Mouse (Mus musculus): Measurements from ENCODE around the gene Syngr4. TPM values are rescaled to one million over a fixed set of nuclear protein-coding genes. Genes with fewer than 3 reads are reported as not detected.
"Not testable (repeated sequence)": the region's sequence is repeated elsewhere in the genome, so short reads cannot be mapped to it uniquely, and the experiment has no call there.

The Syngr4 gene
- polyA plus RNA-seq, 1 experiment from 2014 or later, result 0.91 TPM

DNA sequence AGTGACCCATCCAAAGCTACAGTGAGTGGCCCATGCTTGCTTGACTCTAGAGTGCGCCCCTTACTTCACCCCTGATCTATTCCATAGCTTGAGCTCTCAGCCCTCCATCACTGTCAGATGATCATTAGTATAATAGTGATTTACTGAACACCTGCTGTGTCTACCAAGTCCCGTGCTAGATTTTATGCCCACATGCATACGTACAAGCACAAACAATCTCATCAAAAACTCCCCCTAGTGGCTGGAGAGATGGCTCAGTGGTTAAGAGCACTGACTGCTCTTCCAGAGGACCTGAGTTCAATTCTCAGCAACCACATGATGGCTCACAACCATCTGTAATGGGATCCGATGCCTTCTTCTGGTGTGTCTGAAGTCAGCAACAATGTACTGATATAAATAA, 1.6 kb upstream of the Syngr4 start:
- not testable (repeated sequence) for H3K27me3 ChIP-seq (ENCODE audit: control insufficient read depth, insufficient read depth, low read length); H3K4me1 ChIP-seq (ENCODE audit: control insufficient read depth, insufficient read depth, low read length); H3K9me3 ChIP-seq (replicated peaks; ENCODE audit: control insufficient read depth, low read length); ATAC-seq (replicated peaks; ENCODE audit: extremely low read depth, insufficient read depth, low FRiP score); H3K27ac ChIP-seq (ENCODE audit: low read length); H3K9ac ChIP-seq (ENCODE audit: low read length); H3K36me3 ChIP-seq (ENCODE audit: control insufficient read depth, insufficient read depth)
- WGBS, result 64% methylated on average over 4 of the region's 4 CpGs
- Histone ChIP-seq H3K4me2 (ENCODE audit: low read depth, low read length) (peak overlapping the region; percentile 85), H3K4me3 (ENCODE audit: low read length) (peak overlapping the region; percentile 53)

DNA sequence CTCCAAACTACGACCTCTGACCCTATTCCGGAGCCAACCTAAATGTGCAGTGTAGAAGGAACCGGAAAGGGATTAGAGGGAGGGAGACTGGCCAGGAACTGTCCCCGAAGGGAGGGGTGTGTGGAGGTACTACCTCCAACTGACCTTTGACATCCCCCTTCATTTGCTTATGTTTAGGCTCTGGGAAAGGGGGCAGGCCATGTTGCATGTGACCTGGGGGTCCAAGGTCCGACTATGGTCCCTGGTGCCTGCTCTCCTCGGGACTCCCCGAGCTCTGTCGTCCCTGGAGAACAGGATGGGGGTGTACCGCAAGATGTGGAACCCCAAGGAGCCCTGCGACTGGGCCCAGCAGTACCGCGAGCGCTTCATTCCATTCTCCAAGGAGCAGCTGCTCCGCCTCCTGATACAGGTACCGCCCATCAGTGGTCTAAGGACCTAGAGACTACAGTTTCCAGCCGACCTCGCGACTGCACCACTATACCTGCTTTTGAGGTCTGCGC, 794 bp upstream of the Syngr4 start:
- Histone ChIP-seq H3K4me1 (ENCODE audit: control insufficient read depth, insufficient read depth, low read length) (peaks cover 5% of the 10 kb centered on the region; the same call in 1 of the 2 replicates), H3K9ac (ENCODE audit: low read length) (peak overlapping the region; percentile 73), H3K27me3 (ENCODE audit: control insufficient read depth, insufficient read depth, low read length) (no peaks in the 10 kb centered on the region), H3K9me3 (replicated peaks; ENCODE audit: control insufficient read depth, low read length) (no peaks in the 10 kb centered on the region), H3K36me3 (ENCODE audit: control insufficient read depth, insufficient read depth) (no peaks in the 10 kb centered on the region), H3K4me3 (ENCODE audit: low read length) (peak overlapping the region; percentile 53), H3K4me2 (ENCODE audit: low read depth, low read length) (peak overlapping the region; percentile 85), H3K27ac (ENCODE audit: low read length) (peak overlapping the region; percentile 79)
- peak; percentile 29 for ATAC-seq (replicated peaks; ENCODE audit: extremely low read depth, insufficient read depth, low FRiP score)
- WGBS, result 1% methylated on average over 19 of the region's 19 CpGs

DNA sequence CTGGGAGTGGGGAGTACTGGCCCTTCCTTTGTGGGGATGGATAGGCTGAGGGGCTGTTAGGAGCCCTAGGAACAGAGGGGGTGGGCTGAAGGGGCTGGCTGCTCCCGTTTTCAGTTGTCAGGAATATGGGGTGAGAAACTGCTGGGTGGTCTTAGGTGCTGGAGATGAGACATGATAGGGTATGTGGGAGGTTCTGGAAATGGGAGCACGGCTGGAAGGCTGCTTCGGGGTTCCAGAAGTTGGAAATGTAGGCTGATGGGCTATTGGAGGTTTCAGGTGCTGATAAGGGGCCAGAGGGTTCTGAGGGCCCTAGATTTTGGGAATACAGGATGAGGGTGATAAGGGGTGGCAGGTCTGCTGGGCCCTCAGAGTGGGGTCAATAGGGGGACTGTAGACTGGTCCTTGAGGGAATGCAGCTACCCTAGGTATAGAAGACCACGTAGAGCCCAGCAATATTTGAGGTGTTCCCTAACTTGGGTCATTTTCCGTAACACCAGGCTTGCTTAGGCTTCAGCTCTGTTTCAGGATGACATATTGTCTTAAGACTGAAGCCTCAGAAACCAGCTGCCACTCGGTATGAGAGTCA, 490 bp downstream of the Syngr4 start:
- H3K36me3 ChIP-seq (ENCODE audit: control insufficient read depth, insufficient read depth), result no peaks in the 10 kb centered on the region
- H3K27me3 ChIP-seq (ENCODE audit: control insufficient read depth, insufficient read depth, low read length), result no peaks in the 10 kb centered on the region
- 74% methylated on average over 6 of the region's 6 CpGs for WGBS
- peaks cover 5% of the 10 kb centered on the region; the same call in 1 of the 2 replicates for H3K4me1 ChIP-seq (ENCODE audit: control insufficient read depth, insufficient read depth, low read length)
- ATAC-seq (replicated peaks; ENCODE audit: extremely low read depth, insufficient read depth, low FRiP score), result 0 out of 2 replicates have a peak, but pooled peaks have one; percentile 0
- H3K4me2 ChIP-seq (ENCODE audit: low read depth, low read length), result peak overlapping the region; percentile 85
- peak overlapping the region; percentile 29; the same call in 1 of the 2 replicates for H3K27ac ChIP-seq (ENCODE audit: low read length)
- peak overlapping the region; percentile 53 for H3K4me3 ChIP-seq (ENCODE audit: low read length)
- H3K9me3 ChIP-seq (replicated peaks; ENCODE audit: control insufficient read depth, low read length), result no peaks in the 10 kb centered on the region
- peak overlapping the region; percentile 35 for H3K9ac ChIP-seq (ENCODE audit: low read length)

DNA sequence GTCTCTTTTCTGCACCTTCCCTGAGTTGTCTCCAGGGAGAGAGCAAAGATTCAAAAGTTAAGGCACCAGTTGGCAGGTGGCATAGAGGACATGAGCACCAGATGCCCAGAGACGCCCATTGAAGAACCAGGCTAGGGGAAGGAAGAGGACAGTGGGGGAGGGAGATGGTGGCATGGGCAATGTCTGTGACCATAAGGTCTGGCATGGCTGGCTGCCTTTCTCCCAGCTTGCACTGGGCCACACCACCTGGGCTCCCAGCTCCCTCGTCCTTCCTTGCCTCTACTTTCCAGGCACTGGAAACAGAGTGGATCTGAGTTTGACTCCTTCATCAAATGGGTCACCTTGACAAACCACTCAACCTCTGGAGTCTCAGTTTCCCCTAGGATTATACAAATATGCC, 3.9 kb downstream of the Syngr4 start:
- H3K27ac ChIP-seq (ENCODE audit: low read length), result no peak overlapping the region
- no peaks in the 10 kb centered on the region for H3K9me3 ChIP-seq (replicated peaks; ENCODE audit: control insufficient read depth, low read length)
- no peak overlapping the region for H3K4me2 ChIP-seq (ENCODE audit: low read depth, low read length)
- H3K27me3 ChIP-seq (ENCODE audit: control insufficient read depth, insufficient read depth, low read length), result no peaks in the 10 kb centered on the region
- ATAC-seq (replicated peaks; ENCODE audit: extremely low read depth, insufficient read depth, low FRiP score), result no peak
- WGBS, result 72% methylated on average over 2 of the region's 2 CpGs
- H3K4me1 ChIP-seq (ENCODE audit: control insufficient read depth, insufficient read depth, low read length), result peaks cover 1% of the 10 kb centered on the region; the same call in 1 of the 2 replicates
- no peak overlapping the region for H3K9ac ChIP-seq (ENCODE audit: low read length)
- no peak overlapping the region for H3K4me3 ChIP-seq (ENCODE audit: low read length)
- H3K36me3 ChIP-seq (ENCODE audit: control insufficient read depth, insufficient read depth), result no peaks in the 10 kb centered on the region

DNA sequence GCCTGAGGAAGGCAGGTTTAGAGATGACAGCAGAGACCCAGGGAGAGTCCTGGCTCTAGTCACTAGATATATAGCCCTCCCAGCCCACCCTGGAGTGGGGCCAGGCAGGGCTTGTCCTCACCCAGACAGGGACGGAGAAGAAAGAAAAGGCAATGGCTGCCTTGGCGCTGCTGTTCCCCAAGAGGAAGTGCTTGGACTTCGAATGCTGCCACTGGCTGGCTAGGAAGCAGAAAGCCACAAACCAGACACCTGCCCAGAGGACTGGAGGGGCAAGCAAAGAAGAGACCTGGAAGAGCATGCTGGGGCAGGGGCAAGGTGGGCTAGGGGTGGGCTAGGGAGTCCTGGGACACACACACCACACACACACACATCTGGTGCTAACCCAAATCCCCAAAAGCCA, 9.3 kb downstream of the Syngr4 start:
- no peak overlapping the region for H3K27ac ChIP-seq (ENCODE audit: low read length)
- H3K9me3 ChIP-seq (replicated peaks; ENCODE audit: control insufficient read depth, low read length), result no peaks in the 10 kb centered on the region
- H3K27me3 ChIP-seq (ENCODE audit: control insufficient read depth, insufficient read depth, low read length), result no peaks in the 10 kb centered on the region
- H3K4me1 ChIP-seq (ENCODE audit: control insufficient read depth, insufficient read depth, low read length), result no peaks in the 10 kb centered on the region
- ATAC-seq (replicated peaks; ENCODE audit: extremely low read depth, insufficient read depth, low FRiP score), result no peak
- no peak overlapping the region for H3K9ac ChIP-seq (ENCODE audit: low read length)
- no peak overlapping the region for H3K4me2 ChIP-seq (ENCODE audit: low read depth, low read length)
- no peak overlapping the region for H3K4me3 ChIP-seq (ENCODE audit: low read length)
- H3K36me3 ChIP-seq (ENCODE audit: control insufficient read depth, insufficient read depth), result peaks cover 29% of the 10 kb centered on the region
- 40% methylated on average over 3 of the region's 3 CpGs for WGBS

DNA sequence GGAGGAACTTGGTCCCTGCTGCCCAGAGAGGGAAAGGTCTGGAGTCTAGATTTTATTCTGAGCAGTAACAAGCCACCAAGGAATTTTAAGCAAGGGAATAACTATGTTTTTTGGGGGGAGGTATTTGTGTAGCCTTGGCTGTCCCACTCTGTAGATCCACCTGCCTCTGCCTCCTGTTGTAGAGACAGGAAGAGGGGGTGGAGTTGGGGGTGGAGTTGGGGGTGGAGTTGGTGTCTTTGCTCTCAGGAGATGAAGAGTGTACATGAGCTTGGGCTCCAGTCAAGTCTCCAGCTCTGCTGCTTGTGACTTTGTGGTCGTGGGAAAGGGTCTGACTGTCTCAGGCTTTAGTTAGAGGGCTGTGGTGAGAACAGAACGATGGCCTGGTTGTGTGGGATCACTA, 15.5 kb downstream of the Syngr4 start:
- no peak for ATAC-seq (replicated peaks; ENCODE audit: extremely low read depth, insufficient read depth, low FRiP score)
- 91% methylated on average over 2 of the region's 2 CpGs for WGBS
- no peaks in the 10 kb centered on the region for H3K9me3 ChIP-seq (replicated peaks; ENCODE audit: control insufficient read depth, low read length)

DNA sequence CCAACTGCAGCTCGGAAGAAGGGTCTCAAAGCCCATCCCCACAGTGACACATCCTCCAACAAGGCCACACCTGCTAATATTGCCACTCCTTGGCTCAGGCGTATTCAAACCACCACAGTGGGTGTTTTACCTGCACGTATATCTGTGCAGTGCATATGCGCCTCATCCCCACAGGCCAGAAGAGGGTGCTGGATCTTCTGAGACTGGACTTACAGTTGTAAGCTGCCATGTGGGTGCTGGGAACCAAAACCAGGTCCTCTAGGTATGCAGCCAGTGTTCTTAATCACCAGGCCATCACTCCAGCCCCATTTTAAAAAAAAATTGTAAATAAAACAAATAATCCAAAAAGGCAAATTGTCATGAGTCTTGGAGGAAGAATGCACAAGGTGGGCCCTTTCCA, 16.0 kb downstream of the Syngr4 start:
- WGBS, result 96% methylated on average over 4 of the region's 4 CpGs
- Histone ChIP-seq H3K9me3 (replicated peaks; ENCODE audit: control insufficient read depth, low read length) (no peaks in the 10 kb centered on the region), H3K4me1 (ENCODE audit: control insufficient read depth, insufficient read depth, low read length) (no peaks in the 10 kb centered on the region), H3K4me3 (ENCODE audit: low read length) (no peak overlapping the region), H3K4me2 (ENCODE audit: low read depth, low read length) (no peak overlapping the region), H3K27ac (ENCODE audit: low read length) (no peak overlapping the region), H3K36me3 (ENCODE audit: control insufficient read depth, insufficient read depth) (peaks cover 76% of the 10 kb centered on the region), H3K9ac (ENCODE audit: low read length) (no peak overlapping the region), H3K27me3 (ENCODE audit: control insufficient read depth, insufficient read depth, low read length) (no peaks in the 10 kb centered on the region)
- ATAC-seq (replicated peaks; ENCODE audit: extremely low read depth, insufficient read depth, low FRiP score), result no peak

More for the DNA sequence above, 15.5 kb downstream of the Syngr4 start:
- H3K36me3 ChIP-seq (ENCODE audit: control insufficient read depth, insufficient read depth), result peaks cover 73% of the 10 kb centered on the region
- no peaks in the 10 kb centered on the region for H3K4me1 ChIP-seq (ENCODE audit: control insufficient read depth, insufficient read depth, low read length)
- no peak overlapping the region for H3K9ac ChIP-seq (ENCODE audit: low read length)
- H3K27me3 ChIP-seq (ENCODE audit: control insufficient read depth, insufficient read depth, low read length), result no peaks in the 10 kb centered on the region
- no peak overlapping the region for H3K4me3 ChIP-seq (ENCODE audit: low read length)
- H3K27ac ChIP-seq (ENCODE audit: low read length), result no peak overlapping the region
- H3K4me2 ChIP-seq (ENCODE audit: low read depth, low read length), result no peak overlapping the region

DNA sequence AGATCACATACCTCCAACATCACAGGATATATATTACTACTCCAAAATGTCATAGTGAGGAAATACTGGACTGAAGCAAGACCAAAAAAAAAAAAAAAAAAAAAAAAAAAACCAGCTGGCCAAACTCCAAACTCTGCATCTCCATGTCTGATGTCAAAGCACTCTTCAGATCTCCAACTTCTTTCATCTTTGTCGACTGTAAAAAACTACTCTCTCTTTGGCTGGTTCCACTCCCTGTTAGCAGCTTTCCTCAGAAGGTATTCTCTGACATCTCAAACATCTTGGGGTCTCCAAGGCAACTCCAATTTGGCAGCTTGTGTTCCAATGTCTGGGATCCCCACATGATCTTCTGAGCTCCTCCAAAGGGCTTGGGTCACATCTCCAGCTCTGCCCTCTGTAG, 18.2 kb downstream of the Syngr4 start, which contains the start of gene Grin2d:
Grin2d (minus strand) TSS at position 101 of the 400 bp plus-strand sequence.
- not testable (repeated sequence) for H3K4me2 ChIP-seq (ENCODE audit: low read depth, low read length); H3K9me3 ChIP-seq (replicated peaks; ENCODE audit: control insufficient read depth, low read length); H3K4me3 ChIP-seq (ENCODE audit: low read length); H3K27ac ChIP-seq (ENCODE audit: low read length); H3K27me3 ChIP-seq (ENCODE audit: control insufficient read depth, insufficient read depth, low read length); ATAC-seq (replicated peaks; ENCODE audit: extremely low read depth, insufficient read depth, low FRiP score); H3K9ac ChIP-seq (ENCODE audit: low read length)
- Histone ChIP-seq H3K4me1 (ENCODE audit: control insufficient read depth, insufficient read depth, low read length) (peaks cover 16% of the 10 kb centered on the region), H3K36me3 (ENCODE audit: control insufficient read depth, insufficient read depth) (peaks cover 71% of the 10 kb centered on the region)
- 85% methylated on average over 1 of the region's 1 CpGs for whole genome bisulfite sequencing

DNA sequence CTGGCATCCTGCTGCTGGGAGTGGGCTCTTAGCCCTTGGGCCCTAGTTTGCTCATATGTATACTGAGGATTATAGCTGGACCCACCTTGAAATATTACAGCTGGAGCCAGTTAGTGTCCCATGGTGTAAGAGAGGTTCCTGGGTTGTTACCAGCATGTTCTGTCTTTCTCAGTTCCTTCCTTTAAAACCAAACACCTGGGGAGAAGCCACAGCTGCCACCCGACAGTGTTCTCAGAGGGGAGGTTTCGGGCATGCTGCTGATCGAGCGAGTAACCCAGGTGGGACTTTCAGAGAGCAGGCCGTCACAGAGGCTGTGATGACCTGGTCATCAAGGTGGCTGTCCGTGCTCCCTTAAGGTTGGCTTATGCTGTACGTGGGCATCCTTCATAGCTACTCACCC, 19.6 kb downstream of the Syngr4 start:
- Histone ChIP-seq H3K27ac (ENCODE audit: low read length) (no peak overlapping the region), H3K27me3 (ENCODE audit: control insufficient read depth, insufficient read depth, low read length) (peaks cover 2% of the 10 kb centered on the region), H3K4me3 (ENCODE audit: low read length) (no peak overlapping the region), H3K4me1 (ENCODE audit: control insufficient read depth, insufficient read depth, low read length) (peaks cover 16% of the 10 kb centered on the region), H3K9me3 (replicated peaks; ENCODE audit: control insufficient read depth, low read length) (no peaks in the 10 kb centered on the region), H3K9ac (ENCODE audit: low read length) (no peak overlapping the region), H3K36me3 (ENCODE audit: control insufficient read depth, insufficient read depth) (peaks cover 57% of the 10 kb centered on the region), H3K4me2 (ENCODE audit: low read depth, low read length) (no peak overlapping the region)
- ATAC-seq (replicated peaks; ENCODE audit: extremely low read depth, insufficient read depth, low FRiP score), result no peak
- 93% methylated on average over 7 of the region's 7 CpGs for WGBS
